Mouse (Mus musculus) neural tube, embryonic 15.5 days (tissue): ENCODE results near the gene Tenm2. TPM values are rescaled to one million over a fixed set of nuclear protein-coding genes. Genes with fewer than 3 reads are reported as not detected.

Experiments used
- ATAC-seq: fragments of 200-750 bp; cut with Nextera tagmentation; 2 replicates; pipeline ENCODE4 v1.8.0; 2017; ENCODE audit warnings: mild to moderate bottlenecking, moderate TSS enrichment, moderate library complexity; ENCODE audit not compliant: low FRiP score
- H3K27ac ChIP-seq: fragments of 300-500 bp; sonication (generic); replicated peaks from 2 replicates; pipeline ENCODE4 v1.5.1; 2015; ENCODE audit warnings: mild to moderate bottlenecking, inconsistent platforms
- H3K27me3 ChIP-seq: fragments of 300-500 bp; sonication (generic); replicated peaks from 2 replicates; pipeline ENCODE4 v1.6.1; 2015; ENCODE audit warnings: inconsistent platforms
- H3K36me3 ChIP-seq: fragments of 300-500 bp; sonication (generic); 2 replicates; pipeline ENCODE4 v1.6.1; 2015; ENCODE audit warnings: inconsistent platforms
- H3K4me1 ChIP-seq: fragments of 300-500 bp; sonication (generic); 2 replicates; pipeline ENCODE4 v1.6.1; 2015; ENCODE audit warnings: inconsistent platforms
- H3K4me2 ChIP-seq: fragments of 300-500 bp; sonication (generic); 2 replicates; pipeline ENCODE4 v1.6.1; 2015; ENCODE audit warnings: inconsistent platforms, mild to moderate bottlenecking, moderate library complexity
- H3K4me3 ChIP-seq: fragments of 300-500 bp; sonication (generic); replicated peaks from 2 replicates; pipeline ENCODE4 v1.5.1; 2015; ENCODE audit warnings: mild to moderate bottlenecking, inconsistent platforms
- H3K9ac ChIP-seq: fragments of 300-500 bp; sonication (generic); replicated peaks from 2 replicates; pipeline ENCODE4 v1.6.1; 2015; ENCODE audit warnings: mild to moderate bottlenecking, inconsistent platforms
- H3K9me3 ChIP-seq: fragments of 300-500 bp; sonication (generic); replicated peaks from 2 replicates; pipeline ENCODE4 v1.6.1; 2016; ENCODE audit warnings: inconsistent platforms
- WGBS: fragments of 180-500 bp; shearing (Covaris S2); methylation state at CpG from one replicate; pipeline ENCODE4 v1.1.7; 2015; ENCODE audit warnings: mixed read lengths; 5-methylcytosine and 5-hydroxymethylcytosine counted together
- polyA plus RNA-seq: library from polyadenylated mRNA; unstranded; fragments of >200 nt; fragmentation: Nextera tagmentation; extraction: Ambion mirVana; gene quantifications from 2 replicates; pipeline ENCODE4 v1.2.1, GENCODE M21; 2015

The Tenm2 gene
- polyA plus RNA-seq, 1 experiment from 2014 or later, result 34.7 TPM

GRCm38 (mm10) chr11:36887490-36887889, 348.3 kb downstream of the Tenm2 start:
- no peak overlapping the region for H3K27ac ChIP-seq
- H3K36me3 ChIP-seq, result no peaks in the 10 kb centered on the region
- 69% methylated on average over 7 of the region's 7 CpGs for WGBS
- no peak overlapping the region for H3K9ac ChIP-seq
- H3K4me2 ChIP-seq, result no peak overlapping the region
- no peak overlapping the region for H3K4me3 ChIP-seq
- ATAC-seq, result no peak
- H3K27me3 ChIP-seq, result no peaks in the 10 kb centered on the region
- H3K4me1 ChIP-seq, result peaks cover 3% of the 10 kb centered on the region; the same call in 1 of the 2 replicates
- H3K9me3 ChIP-seq, result no peaks in the 10 kb centered on the region

DNA sequence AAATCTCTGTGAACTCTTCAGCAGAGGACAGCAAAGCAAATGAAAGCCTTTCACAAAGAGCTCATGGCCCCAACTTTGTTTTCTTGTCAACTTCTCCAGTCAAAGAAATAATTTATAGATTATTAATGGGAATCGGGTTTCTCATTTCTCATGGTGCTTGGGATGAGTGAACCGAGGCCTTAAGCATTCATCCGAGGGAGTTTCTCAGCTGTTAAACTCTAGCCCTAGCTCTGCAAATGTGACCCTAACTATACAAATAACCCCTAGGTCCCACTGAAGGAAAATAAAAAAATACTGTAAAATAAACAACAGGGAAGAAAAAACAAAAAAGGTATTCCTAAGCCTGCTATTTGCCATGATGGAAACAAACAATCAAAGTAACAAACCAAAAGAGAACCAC, 349.6 kb downstream of the Tenm2 start:
- 57% methylated on average over 3 of the region's 3 CpGs for whole genome bisulfite sequencing
- Histone ChIP-seq H3K27ac (no peak overlapping the region), H3K4me3 (no peak overlapping the region)

DNA sequence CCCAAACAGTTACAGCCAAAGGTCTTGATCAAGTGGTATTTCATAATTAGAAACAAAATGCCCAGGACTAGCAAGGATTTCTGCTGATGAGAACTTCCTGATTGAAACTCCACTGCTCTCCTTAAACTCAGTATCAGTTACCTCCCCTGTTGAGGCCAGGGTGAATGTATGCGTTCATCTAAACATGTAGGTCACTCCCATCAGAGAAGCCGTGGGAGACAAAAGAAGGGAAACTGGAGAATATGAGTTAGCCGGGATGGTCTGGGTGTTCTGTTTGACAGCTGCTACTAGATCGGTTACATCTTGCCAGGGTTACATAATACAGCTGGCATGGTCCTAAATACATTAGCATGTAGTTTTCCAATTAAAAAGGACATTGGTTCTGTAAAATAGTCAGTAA, 362.8 kb downstream of the Tenm2 start:
- no peak overlapping the region for H3K27ac ChIP-seq
- H3K4me2 ChIP-seq, result no peak overlapping the region
- no peak for ATAC-seq
- WGBS, result 66% methylated on average over 4 of the region's 4 CpGs
- no peaks in the 10 kb centered on the region for H3K27me3 ChIP-seq
- no peaks in the 10 kb centered on the region for H3K9me3 ChIP-seq
- no peak overlapping the region for H3K9ac ChIP-seq
- H3K36me3 ChIP-seq, result no peaks in the 10 kb centered on the region
- no peaks in the 10 kb centered on the region for H3K4me1 ChIP-seq
- H3K4me3 ChIP-seq, result no peak overlapping the region

More for the DNA sequence above, 349.6 kb downstream of the Tenm2 start:
- no peak overlapping the region for H3K4me2 ChIP-seq
- no peak for ATAC-seq
- H3K27me3 ChIP-seq, result no peaks in the 10 kb centered on the region
- H3K4me1 ChIP-seq, result peaks cover 2% of the 10 kb centered on the region; the same call in 1 of the 2 replicates
- no peak overlapping the region for H3K9ac ChIP-seq
- H3K9me3 ChIP-seq, result no peaks in the 10 kb centered on the region
- H3K36me3 ChIP-seq, result no peaks in the 10 kb centered on the region

DNA sequence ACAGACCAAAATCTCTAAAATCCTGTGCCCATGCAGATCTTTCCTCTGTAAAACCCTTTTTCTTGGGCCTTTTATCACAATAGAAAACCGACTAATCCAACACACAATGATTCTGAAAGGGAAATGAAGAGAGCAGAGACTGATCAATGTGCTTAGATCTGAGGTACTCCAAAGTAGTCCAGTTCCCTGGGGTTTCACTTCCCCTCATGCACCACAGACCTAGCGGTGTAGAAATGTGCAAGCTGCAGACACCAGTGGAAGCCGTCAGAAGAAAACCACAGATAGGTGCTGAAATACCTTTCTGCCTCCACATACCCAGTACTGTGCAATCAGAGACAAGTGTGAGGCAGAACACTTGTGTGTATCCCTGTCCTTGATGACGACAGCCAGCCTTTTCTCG, 365.2 kb downstream of the Tenm2 start:
- Histone ChIP-seq H3K4me3 (no peak overlapping the region), H3K9ac (no peak overlapping the region), H3K27ac (no peak overlapping the region), H3K27me3 (no peaks in the 10 kb centered on the region), H3K9me3 (no peaks in the 10 kb centered on the region), H3K4me1 (no peaks in the 10 kb centered on the region), H3K36me3 (no peaks in the 10 kb centered on the region), H3K4me2 (no peak overlapping the region)
- 80% methylated on average over 5 of the region's 5 CpGs for WGBS
- no peak for ATAC-seq

- Histone ChIP-seq H3K4me2 (no peak overlapping the region), H3K9ac (no peak overlapping the region), H3K27ac (no peak overlapping the region), H3K4me3 (no peak overlapping the region), H3K4me1 (no peaks in the 10 kb centered on the region), H3K27me3 (no peaks in the 10 kb centered on the region), H3K36me3 (no peaks in the 10 kb centered on the region), H3K9me3 (no peaks in the 10 kb centered on the region)
- ATAC-seq, result no peak
- WGBS, result 71% methylated on average over 3 of the region's 3 CpGs
These were observed 384.1 kb downstream of the Tenm2 start for GRCm38 (mm10) chr11:36851690-36852089.

DNA sequence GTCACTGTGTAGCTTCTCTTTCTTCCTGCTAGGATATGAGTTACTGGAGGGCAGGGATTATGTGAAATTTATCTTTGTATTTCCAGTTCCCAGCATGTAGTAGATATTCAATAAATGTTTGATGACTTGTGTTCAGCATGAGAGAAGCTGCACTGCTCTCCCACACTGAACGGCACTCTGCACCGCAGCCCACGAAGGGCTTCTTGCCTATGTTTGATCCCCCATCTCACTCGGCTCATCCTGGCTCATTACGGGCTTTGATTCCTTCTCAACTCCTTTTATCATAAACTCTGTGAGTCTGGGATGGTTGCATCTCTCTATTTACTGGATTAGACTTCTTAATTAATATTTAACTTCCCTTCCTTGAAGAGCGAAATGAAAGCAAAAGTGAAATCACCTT, 388.3 kb downstream of the Tenm2 start:
- Histone ChIP-seq H3K27me3 (no peaks in the 10 kb centered on the region), H3K36me3 (no peaks in the 10 kb centered on the region), H3K9me3 (no peaks in the 10 kb centered on the region), H3K4me1 (no peaks in the 10 kb centered on the region), H3K9ac (no peak overlapping the region), H3K4me3 (no peak overlapping the region), H3K27ac (no peak overlapping the region), H3K4me2 (no peak overlapping the region)
- ATAC-seq, result no peak
- 68% methylated on average over 6 of the region's 6 CpGs for WGBS

GRCm38 (mm10) chr11:36832855-36833254, 402.9 kb downstream of the Tenm2 start:
- H3K27me3 ChIP-seq, result no peaks in the 10 kb centered on the region
- H3K27ac ChIP-seq, result no peak overlapping the region
- 56% methylated on average over 4 of the region's 4 CpGs for WGBS
- H3K9me3 ChIP-seq, result no peaks in the 10 kb centered on the region
- no peak overlapping the region for H3K4me2 ChIP-seq
- ATAC-seq, result no peak
- no peak overlapping the region for H3K9ac ChIP-seq
- no peak overlapping the region for H3K4me3 ChIP-seq
- H3K4me1 ChIP-seq, result no peaks in the 10 kb centered on the region
- no peaks in the 10 kb centered on the region for H3K36me3 ChIP-seq

DNA sequence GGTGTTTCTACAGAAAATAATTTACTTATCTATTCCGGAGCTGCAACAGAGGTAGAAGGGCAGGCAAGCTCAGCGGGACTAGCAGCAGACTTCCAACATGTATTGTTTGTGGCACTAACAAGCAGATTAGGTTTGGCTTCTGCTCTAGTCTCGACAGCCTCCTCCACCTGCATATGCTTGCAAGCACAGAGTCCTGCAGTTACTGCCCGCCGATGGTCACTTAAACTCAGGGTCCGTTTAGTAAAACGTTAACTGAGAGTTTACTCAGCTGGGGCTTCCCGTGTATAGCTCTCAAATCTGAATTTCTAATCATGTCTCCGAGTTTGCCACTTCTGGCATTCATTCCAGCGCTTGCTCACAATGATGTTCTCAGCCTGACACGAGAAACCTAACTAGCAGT, 404.3 kb downstream of the Tenm2 start:
- Histone ChIP-seq H3K4me2 (no peak overlapping the region), H3K27me3 (no peaks in the 10 kb centered on the region), H3K9ac (no peak overlapping the region), H3K4me3 (no peak overlapping the region), H3K9me3 (no peaks in the 10 kb centered on the region), H3K36me3 (no peaks in the 10 kb centered on the region), H3K4me1 (no peaks in the 10 kb centered on the region), H3K27ac (no peak overlapping the region)
- no peak for ATAC-seq
- 70% methylated on average over 11 of the region's 11 CpGs for WGBS

DNA sequence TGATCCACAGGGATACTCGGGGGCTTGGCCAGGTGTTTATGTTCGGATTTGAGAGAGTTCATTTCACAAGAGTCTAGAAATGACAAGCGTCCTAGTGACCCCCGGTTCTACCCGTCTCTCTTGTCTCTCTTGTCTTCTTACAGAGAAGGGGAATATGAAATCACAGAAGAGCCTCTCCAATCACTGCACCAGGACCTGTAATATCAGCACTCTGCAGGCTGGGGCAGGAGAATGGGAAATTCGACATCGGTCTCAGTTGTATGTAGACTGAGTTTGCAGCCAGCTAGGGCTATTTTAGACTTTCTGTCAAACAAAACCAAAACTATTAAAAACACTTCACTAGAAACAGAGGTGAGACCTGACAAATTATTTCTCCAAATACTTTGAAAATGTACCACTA, 411.1 kb downstream of the Tenm2 start:
- Histone ChIP-seq H3K4me3 (no peak overlapping the region), H3K4me1 (0 out of 2 replicates have a peak, but pooled peaks cover 4% of the 10 kb centered on the region), H3K27ac (no peak overlapping the region), H3K36me3 (no peaks in the 10 kb centered on the region), H3K27me3 (no peaks in the 10 kb centered on the region), H3K9me3 (no peaks in the 10 kb centered on the region), H3K4me2 (no peak overlapping the region), H3K9ac (no peak overlapping the region)
- 46% methylated on average over 7 of the region's 7 CpGs for WGBS
- ATAC-seq, result no peak

- Histone ChIP-seq H3K9ac (no peak overlapping the region), H3K36me3 (no peaks in the 10 kb centered on the region), H3K4me3 (no peak overlapping the region), H3K27ac (no peak overlapping the region), H3K4me2 (no peak overlapping the region), H3K9me3 (no peaks in the 10 kb centered on the region), H3K4me1 (peaks cover 14% of the 10 kb centered on the region), H3K27me3 (no peaks in the 10 kb centered on the region)
- ATAC-seq, result no peak
- WGBS, result 65% methylated on average over 1 of the region's 1 CpGs
These were observed 431.1 kb downstream of the Tenm2 start for GRCm38 (mm10) chr11:36804615-36805014.

DNA sequence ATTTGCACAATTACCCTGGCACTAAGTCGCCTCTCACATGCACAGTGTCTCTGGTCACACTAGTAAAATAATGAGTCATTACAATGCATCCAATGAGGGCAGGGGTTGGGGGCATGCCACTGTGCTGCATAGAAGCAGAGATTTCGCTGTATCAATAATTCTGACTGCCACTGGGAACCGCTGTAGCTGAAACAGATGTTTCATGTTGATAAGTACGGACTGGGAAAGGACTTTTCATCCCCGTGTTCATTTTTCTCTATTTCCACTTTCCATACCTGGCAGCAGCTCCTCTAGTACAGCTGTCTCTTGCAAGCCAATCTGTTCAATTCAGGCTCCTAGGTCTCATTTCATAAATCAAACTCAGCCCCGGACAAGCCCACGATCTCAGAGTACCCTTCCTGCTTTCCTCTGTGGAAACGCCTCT, 433.5 kb downstream of the Tenm2 start:
- WGBS, result 14% methylated on average over 8 of the region's 8 CpGs
- no peaks in the 10 kb centered on the region for H3K9me3 ChIP-seq
- peak; percentile 86 for ATAC-seq

GRCm38 (mm10) chr11:36801683-36802082, 434.1 kb downstream of the Tenm2 start:
- H3K9me3 ChIP-seq, result no peaks in the 10 kb centered on the region
- peaks cover 14% of the 10 kb centered on the region for H3K4me1 ChIP-seq
- peak; percentile 74; the same call in 1 of the 2 replicates for ATAC-seq
- no peak overlapping the region for H3K4me3 ChIP-seq
- H3K4me2 ChIP-seq, result peak overlapping the region; percentile 53
- H3K27ac ChIP-seq, result no peak overlapping the region
- H3K36me3 ChIP-seq, result no peaks in the 10 kb centered on the region
- no peak overlapping the region for H3K9ac ChIP-seq
- H3K27me3 ChIP-seq, result no peaks in the 10 kb centered on the region
- 49% methylated on average over 4 of the region's 4 CpGs for WGBS

More for the DNA sequence above, 433.5 kb downstream of the Tenm2 start:
- Histone ChIP-seq H3K4me1 (peaks cover 14% of the 10 kb centered on the region), H3K4me3 (0 out of 2 replicates have a peak overlapping the region, but pooled peaks have one; percentile 16), H3K36me3 (no peaks in the 10 kb centered on the region), H3K4me2 (peak overlapping the region; percentile 53), H3K27me3 (no peaks in the 10 kb centered on the region), H3K27ac (peak overlapping the region; percentile 10), H3K9ac (no peak overlapping the region; the same call in 1 of the 2 replicates)

GRCm38 (mm10) chr11:36799409-36799808, 436.4 kb downstream of the Tenm2 start:
- peaks cover 14% of the 10 kb centered on the region for H3K4me1 ChIP-seq
- H3K9ac ChIP-seq, result no peak overlapping the region
- no peaks in the 10 kb centered on the region for H3K9me3 ChIP-seq
- 74% methylated on average over 8 of the region's 8 CpGs for WGBS
- no peaks in the 10 kb centered on the region for H3K36me3 ChIP-seq
- no peak overlapping the region for H3K4me3 ChIP-seq
- no peak overlapping the region for H3K4me2 ChIP-seq
- no peak for ATAC-seq
- no peaks in the 10 kb centered on the region for H3K27me3 ChIP-seq
- no peak overlapping the region for H3K27ac ChIP-seq
